ENCODE assay signal across 12 mouse cellular contexts in genomic region chr6:82043634-82044033, GRCm38 (mm10). TPM values are rescaled to one million over a fixed set of nuclear protein-coding genes. Genes with fewer than 3 reads are reported as not detected.
DNase-seq lines count a peak whose midpoint lies in the region; ATAC-seq and TF ChIP-seq lines count a peak whose summit lies in the region.
"Had no signal": no experiment of that assay in that cellular context is flagged by ENCODE, and none has a peak within 500 bp of the region (broad histone marks: within the 10 kb centered on the region; RNA-seq: fewer than 3 reads in every experiment).

No protein-coding gene starts in this region.

- H3K4me3 ChIP-seq in liver, adult 2 months (ENCODE audit: insufficient read depth, low read depth, low read length) = peak overlapping the region; percentile 26
- H3K4me3 ChIP-seq in embryonic fibroblast, embryonic 13.5 days (ENCODE audit: insufficient read depth, low read length) = 0 out of 2 replicates have a peak overlapping the region, but pooled peaks have one; percentile 71
- H3K4me3 ChIP-seq in liver, postnatal 0 days (ENCODE audit: low read depth, low read length) = 0 out of 2 replicates have a peak overlapping the region, but pooled peaks have one; percentile 56

- no peak for TF ChIP-seq CTCF in liver, adult 2 months (IDR thresholded peaks at IDR 0.05; ENCODE audit: low read depth, low read length)
- TF ChIP-seq CTCF in embryonic fibroblast, embryonic 13.5 days (IDR thresholded peaks at IDR 0.05; ENCODE audit: borderline replicate concordance, insufficient read depth, low read length) = no peak
- TF ChIP-seq CTCF in liver, postnatal 0 days (IDR thresholded peaks at IDR 0.05; ENCODE audit: low read depth) = no peak

- H3K9me3 ChIP-seq in liver, postnatal 0 days (ENCODE audit: low read length) = no peaks in the 10 kb centered on the region
- H3K9me3 ChIP-seq: neural tube, embryonic 12.5 days had no signal

- peak; percentile 77 for DNase-seq in liver, adult 2 months (ENCODE audit: extremely low read depth, low read depth, low spot score)
- no peak for DNase-seq in liver
- peak; percentile 65 for DNase-seq in kidney, postnatal 14 days
- DNase-seq in liver, postnatal 0 days = no peak
- DNase-seq in spleen, postnatal 4 days (ENCODE audit: low spot score in 2 of 2) = no peak
- DNase-seq in thymus, postnatal 10 days (ENCODE audit: low spot score in 2 of 2) = no peak
- no peak for DNase-seq in gastrocnemius, adult 18-20 months (ENCODE audit: low spot score)
- DNase-seq: layer of hippocampus, adult 9-11 months; right cerebral cortex, adult 18-20 months had no signal

- peak overlapping the region; percentile 99 for H3K27ac ChIP-seq in liver, adult 2 months (replicated peaks; ENCODE audit: insufficient read depth, low read depth, low read length)
- no peak overlapping the region for H3K27ac ChIP-seq in embryonic fibroblast, embryonic 13.5 days (ENCODE audit: insufficient read depth, low read length)
- peak overlapping the region; percentile 86 for H3K27ac ChIP-seq in liver, postnatal 0 days (ENCODE audit: low read depth)
- H3K27ac ChIP-seq: neural tube, embryonic 12.5 days had no signal

- H3K27me3 ChIP-seq in liver, adult 2 months (ENCODE audit: control insufficient read depth, insufficient read depth, low read length) = no peaks in the 10 kb centered on the region
- 0 out of 2 replicates have a peak, but pooled peaks cover 3% of the 10 kb centered on the region for H3K27me3 ChIP-seq in liver, postnatal 0 days (ENCODE audit: insufficient read depth, low read length)

- peak overlapping the region; percentile 80 for H3K4me2 ChIP-seq in liver, postnatal 0 days (ENCODE audit: low read depth, low read length)

- peaks cover 37% of the 10 kb centered on the region for H3K79me2 ChIP-seq in liver, adult 2 months (ENCODE audit: control insufficient read depth, insufficient read depth, low read length)

- ATAC-seq in liver, postnatal 0 days = no peak

- TF ChIP-seq POLR2A in liver, adult 2 months (IDR thresholded peaks at IDR 0.05; ENCODE audit: extremely low read depth, insufficient read depth, low read length) = no peak
- no peak for TF ChIP-seq POLR2A in embryonic fibroblast, embryonic 13.5 days (IDR thresholded peaks at IDR 0.05; ENCODE audit: low read depth, low read length)

- peaks cover 37% of the 10 kb centered on the region for H3K4me1 ChIP-seq in liver, adult 2 months (ENCODE audit: control insufficient read depth, insufficient read depth, low read length)
- H3K4me1 ChIP-seq in embryonic fibroblast, embryonic 13.5 days (ENCODE audit: control insufficient read depth, insufficient read depth, low read length) = peaks cover 5% of the 10 kb centered on the region
- H3K4me1 ChIP-seq in liver, postnatal 0 days (ENCODE audit: insufficient read depth) = peaks cover 6% of the 10 kb centered on the region

- TF ChIP-seq EP300 in liver, postnatal 0 days (IDR thresholded peaks at IDR 0.05; ENCODE audit: low read depth) = no peak

- peak overlapping the region; percentile 97 for H3K9ac ChIP-seq in liver, adult 2 months (ENCODE audit: low read depth, low read length)
- peak overlapping the region; percentile 66; the same call in 1 of the 2 replicates for H3K9ac ChIP-seq in liver, postnatal 0 days (replicated peaks)
- H3K9ac ChIP-seq: neural tube, embryonic 12.5 days had no signal

- 25% methylated on average over 4 of the region's 4 CpGs for WGBS in liver, adult 2 months
- 35% methylated on average over 4 of the region's 4 CpGs for WGBS in liver, postnatal 0 days (ENCODE audit: insufficient replicate concordance)

- no peaks in the 10 kb centered on the region; the same call in 1 of the 2 replicates for H3K36me3 ChIP-seq in liver, adult 2 months (ENCODE audit: control insufficient read depth, insufficient read depth, low read length)
- no peaks in the 10 kb centered on the region for H3K36me3 ChIP-seq in liver, postnatal 0 days (replicated peaks; ENCODE audit: insufficient read depth, low read length)
- H3K36me3 ChIP-seq: neural tube, embryonic 12.5 days had no signal

RNA-seq across cellular contexts. Expression of gene Eva1a, which starts 2.8 kb away (rescaled TPM):
- total RNA-seq in liver, adult 2 months (2014; rRNA removed) = 97.7 and 104 TPM in 2 replicates
- 75.4 and 87.4 TPM in 2 replicates for polyA plus RNA-seq in liver, adult 2 months (2012; rRNA removed)
- polyA plus RNA-seq in embryonic fibroblast, embryonic 13.5 days (2011; ENCODE audit: insufficient read length, low read depth, missing spikeins) = 3.6 and 4.6 TPM in 2 replicates
- 40.0 and 46.7 TPM in 2 replicates for polyA plus RNA-seq in liver, postnatal 0 days (2015; fragmentation: Nextera tagmentation; extraction: Ambion mirVana)
- 1 to 10 TPM in 1 of 2 experiments, under 1 TPM in 1; 0.66 to 1.2 TPM for total RNA-seq in gastrocnemius, adult 18-20 months (2021)
- total RNA-seq: megakaryocyte, adult 5-6 weeks had no signal

Comparison
In these comparisons a context has a peak if more than half of its experiments do, and no peak if none do; other contexts are left out.
1. DNase-seq: peak in liver, adult 2 months (single experiment) and kidney, postnatal 14 days (single experiment); none in liver (single experiment), liver, postnatal 0 days (single experiment), spleen, postnatal 4 days (0 of 2), thymus, postnatal 10 days (0 of 2) and gastrocnemius, adult 18-20 months (single experiment).
2. Peak in every context shown above with its lines, with median percentiles within 50 percentile points of each other: H3K4me3 ChIP-seq.